Mouse (Mus musculus) limb, embryonic 15.5 days (tissue): ENCODE measurements at regions not wholly inside any gene's neighbourhood (a gene's known extent, or its start where the extent isn't known, plus 50 kb on each side); places are given as distances from the start of the nearest gene placed in this dataset.

ENCODE experiments used
- ATAC-seq: fragments of 200-750 bp; cut with Nextera tagmentation; 2 replicates; pipeline ENCODE4 v1.8.0; 2017; ENCODE audit warnings: low read depth, moderate TSS enrichment; ENCODE audit not compliant: insufficient number of reproducible peaks, low FRiP score, low TSS enrichment
- H3K27ac ChIP-seq: fragments of 300-500 bp; sonication (generic); 2 replicates; pipeline ENCODE4 v1.5.1; 2015; ENCODE audit warnings: moderate library complexity, mild to moderate bottlenecking, inconsistent platforms
- H3K27me3 ChIP-seq: fragments of 300-500 bp; sonication (generic); 2 replicates; pipeline ENCODE4 v1.6.1; 2015; ENCODE audit warnings: inconsistent platforms
- H3K36me3 ChIP-seq: fragments of 300-500 bp; sonication (generic); 2 replicates; pipeline ENCODE4 v1.6.1; 2015; ENCODE audit warnings: inconsistent platforms
- H3K4me1 ChIP-seq: fragments of 300-500 bp; sonication (generic); 2 replicates; pipeline ENCODE4 v1.6.1; 2015; ENCODE audit warnings: inconsistent platforms
- H3K4me2 ChIP-seq: fragments of 300-500 bp; sonication (generic); 2 replicates; pipeline ENCODE4 v1.6.1; 2015; ENCODE audit warnings: mild to moderate bottlenecking, inconsistent platforms
- H3K4me3 ChIP-seq: fragments of 300-500 bp; sonication (generic); 2 replicates; pipeline ENCODE4 v1.5.1; 2015; ENCODE audit warnings: mild to moderate bottlenecking, inconsistent platforms
- H3K9ac ChIP-seq: fragments of 300-500 bp; sonication (generic); 2 replicates; pipeline ENCODE4 v1.6.1; 2015; ENCODE audit warnings: inconsistent platforms
- H3K9me3 ChIP-seq: fragments of 300-500 bp; sonication (generic); 2 replicates; pipeline ENCODE4 v1.6.1; 2016; ENCODE audit warnings: inconsistent platforms
- WGBS: fragments of 180-500 bp; shearing (Covaris S2); methylation state at CpG from one replicate; pipeline ENCODE4 v1.1.7; 2015; 5-methylcytosine and 5-hydroxymethylcytosine counted together

- no peak for ATAC-seq
- Histone ChIP-seq H3K27ac (peak overlapping the region; percentile 64), H3K36me3 (no peaks in the 10 kb centered on the region), H3K9me3 (no peaks in the 10 kb centered on the region), H3K9ac (no peak overlapping the region), H3K4me1 (peaks cover 61% of the 10 kb centered on the region), H3K4me2 (no peak overlapping the region), H3K27me3 (no peaks in the 10 kb centered on the region), H3K4me3 (no peak overlapping the region)
- WGBS, result 47% methylated on average over 8 of the region's 8 CpGs
Observed at GRCm38 (mm10) chr12:86830247-86830585, 54.4 kb downstream of the Irf2bpl start.

GRCm38 (mm10) chr12:86829581-86830246 lies 54.9 kb downstream of the Irf2bpl start:
- Histone ChIP-seq H3K9me3 (no peaks in the 10 kb centered on the region), H3K9ac (no peak overlapping the region), H3K36me3 (no peaks in the 10 kb centered on the region), H3K27ac (peak overlapping the region; percentile 64), H3K4me2 (no peak overlapping the region), H3K4me1 (peaks cover 66% of the 10 kb centered on the region), H3K4me3 (no peak overlapping the region), H3K27me3 (no peaks in the 10 kb centered on the region)
- ATAC-seq, result no peak
- 64% methylated on average over 16 of the region's 16 CpGs for WGBS

DNA sequence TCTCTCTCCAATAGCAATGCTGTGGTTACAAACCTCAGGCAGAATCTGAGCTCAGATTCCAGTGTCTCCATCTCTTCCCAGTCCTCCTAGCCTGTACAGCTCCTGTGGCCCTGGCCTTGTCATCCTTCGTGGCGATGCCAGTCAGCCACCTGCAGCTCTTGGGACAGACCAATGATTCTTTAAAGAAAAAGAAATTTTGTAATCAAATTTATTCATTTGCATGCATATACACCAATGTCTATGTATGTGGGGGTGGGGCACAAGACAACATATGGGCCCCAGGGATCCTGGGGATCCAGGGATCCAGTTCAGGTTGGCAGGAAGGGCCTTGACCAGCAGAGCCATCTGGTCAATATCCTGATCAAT lies 57.4 kb downstream of the Irf2bpl start:
- peak overlapping the region; percentile 97 for H3K27ac ChIP-seq
- H3K4me2 ChIP-seq, result 0 out of 2 replicates have a peak overlapping the region, but pooled peaks have one; percentile 12
- H3K27me3 ChIP-seq, result no peaks in the 10 kb centered on the region
- no peak overlapping the region for H3K4me3 ChIP-seq
- no peak overlapping the region for H3K9ac ChIP-seq
- no peaks in the 10 kb centered on the region for H3K36me3 ChIP-seq
- no peaks in the 10 kb centered on the region for H3K9me3 ChIP-seq
- peaks cover 69% of the 10 kb centered on the region for H3K4me1 ChIP-seq
- ATAC-seq, result no peak
- 80% methylated on average over 2 of the region's 2 CpGs for WGBS

DNA sequence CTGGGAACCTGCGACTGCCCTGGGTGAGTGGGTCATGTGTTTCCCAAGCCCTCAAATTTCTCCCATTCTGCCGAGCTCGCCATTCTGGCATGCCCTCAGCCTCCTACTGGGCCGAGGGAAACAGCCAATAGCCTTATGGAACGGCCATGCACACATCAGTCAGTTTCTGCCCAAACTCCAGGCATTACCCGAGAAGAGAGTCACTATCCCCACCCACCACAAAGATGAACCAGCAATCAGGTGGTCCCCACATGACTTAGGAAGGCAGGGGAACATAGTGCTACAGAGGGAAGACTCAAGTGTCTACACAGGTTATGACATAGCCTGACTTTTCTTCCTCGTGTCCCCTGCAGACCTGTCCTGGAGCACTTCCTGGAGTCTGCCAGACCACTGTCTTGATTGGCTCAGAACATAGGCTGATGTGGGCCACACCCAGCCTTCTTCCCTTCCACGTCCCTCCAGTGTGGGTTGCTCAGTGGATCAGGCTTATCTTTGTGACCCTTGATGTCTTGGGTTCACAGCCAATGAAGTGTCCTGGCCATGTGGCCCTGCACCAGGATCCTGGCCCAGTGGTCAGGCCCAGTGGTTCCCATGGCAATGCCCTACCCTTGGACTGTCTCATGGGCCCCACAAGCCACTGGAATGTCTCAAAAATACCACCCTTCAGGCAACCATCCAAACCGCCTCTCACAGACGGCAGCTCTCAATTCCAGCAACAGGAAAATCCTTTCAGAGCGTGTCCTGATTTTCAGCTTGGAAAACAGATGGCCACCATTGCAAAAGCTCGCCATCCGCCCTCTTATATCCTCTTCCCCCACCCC lies 58.0 kb downstream of the Irf2bpl start:
- Histone ChIP-seq H3K9me3 (no peaks in the 10 kb centered on the region), H3K4me1 (peaks cover 65% of the 10 kb centered on the region), H3K27ac (peak overlapping the region; percentile 97), H3K4me2 (0 out of 2 replicates have a peak overlapping the region, but pooled peaks have one; percentile 12), H3K36me3 (no peaks in the 10 kb centered on the region), H3K4me3 (no peak overlapping the region), H3K27me3 (no peaks in the 10 kb centered on the region), H3K9ac (no peak overlapping the region)
- ATAC-seq, result no peak
- WGBS, result 51% methylated on average over 13 of the region's 13 CpGs

GRCm38 (mm10) chr12:86825584-86826419 lies 58.8 kb downstream of the Irf2bpl start:
- Histone ChIP-seq H3K27me3 (no peaks in the 10 kb centered on the region), H3K9ac (no peak overlapping the region), H3K4me1 (peaks cover 62% of the 10 kb centered on the region), H3K27ac (peak overlapping the region; percentile 97), H3K4me2 (peak overlapping the region; percentile 46; the same call in 1 of the 2 replicates), H3K36me3 (no peaks in the 10 kb centered on the region), H3K4me3 (no peak overlapping the region), H3K9me3 (no peaks in the 10 kb centered on the region)
- WGBS, result 50% methylated on average over 6 of the region's 6 CpGs
- ATAC-seq, result no peak

- peak overlapping the region; percentile 97 for H3K27ac ChIP-seq
- H3K9ac ChIP-seq, result no peak overlapping the region
- WGBS, result 7% methylated on average over 14 of the region's 14 CpGs
- no peaks in the 10 kb centered on the region for H3K9me3 ChIP-seq
- no peaks in the 10 kb centered on the region for H3K36me3 ChIP-seq
- peak; percentile 20; the same call in 1 of the 2 replicates for ATAC-seq
- H3K4me3 ChIP-seq, result no peak overlapping the region
- H3K27me3 ChIP-seq, result no peaks in the 10 kb centered on the region
- H3K4me1 ChIP-seq, result peaks cover 55% of the 10 kb centered on the region
- peak overlapping the region; percentile 46 for H3K4me2 ChIP-seq
Observed at GRCm38 (mm10) chr12:86824860-86825583, 59.6 kb downstream of the Irf2bpl start.

DNA sequence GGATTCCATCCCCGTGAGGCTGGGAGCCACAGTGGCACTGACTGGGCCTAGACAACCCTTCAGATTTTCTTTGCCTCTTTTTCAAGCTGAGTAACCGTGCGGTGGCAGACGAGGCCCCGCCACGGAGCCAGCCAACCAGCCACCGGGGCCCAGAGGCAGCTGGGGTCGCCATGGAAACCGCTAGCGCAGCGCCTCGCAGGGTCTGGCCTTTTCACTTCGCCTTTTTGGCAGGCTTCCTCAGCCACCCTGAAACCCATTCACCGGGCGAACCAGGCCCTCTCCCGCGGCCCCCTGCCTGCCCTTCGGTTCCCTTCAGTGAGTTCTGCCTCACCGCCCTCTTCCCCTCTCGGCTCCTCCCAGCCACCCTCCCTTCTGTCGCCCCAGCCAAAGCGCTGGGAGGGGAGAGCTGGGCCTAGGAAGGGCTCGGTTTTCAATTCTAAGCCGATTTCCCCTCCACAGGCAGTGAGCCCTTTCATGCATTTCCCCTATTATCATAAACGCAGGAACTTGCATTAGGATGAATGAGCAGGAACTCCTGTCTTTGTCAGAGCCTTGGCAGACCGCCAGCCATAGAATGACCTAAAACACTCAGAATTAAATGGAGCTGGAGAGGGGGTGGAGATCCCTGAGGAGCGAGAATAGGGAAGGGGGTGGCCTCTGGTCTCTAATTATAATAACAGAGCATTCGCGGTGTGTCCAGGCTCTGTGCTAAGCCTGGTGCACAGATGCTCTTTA lies 60.6 kb downstream of the Irf2bpl start:
- peak overlapping the region; percentile 97 for H3K27ac ChIP-seq
- ATAC-seq, result peak; percentile 91
- peak overlapping the region; percentile 29 for H3K4me3 ChIP-seq
- H3K9ac ChIP-seq, result peak overlapping the region; percentile 26; the same call in 1 of the 2 replicates
- peak overlapping the region; percentile 46 for H3K4me2 ChIP-seq
- under 1% methylated on average over 29 of the region's 29 CpGs for WGBS
- H3K27me3 ChIP-seq, result no peaks in the 10 kb centered on the region
- no peaks in the 10 kb centered on the region for H3K36me3 ChIP-seq
- H3K9me3 ChIP-seq, result no peaks in the 10 kb centered on the region
- H3K4me1 ChIP-seq, result peaks cover 52% of the 10 kb centered on the region

DNA sequence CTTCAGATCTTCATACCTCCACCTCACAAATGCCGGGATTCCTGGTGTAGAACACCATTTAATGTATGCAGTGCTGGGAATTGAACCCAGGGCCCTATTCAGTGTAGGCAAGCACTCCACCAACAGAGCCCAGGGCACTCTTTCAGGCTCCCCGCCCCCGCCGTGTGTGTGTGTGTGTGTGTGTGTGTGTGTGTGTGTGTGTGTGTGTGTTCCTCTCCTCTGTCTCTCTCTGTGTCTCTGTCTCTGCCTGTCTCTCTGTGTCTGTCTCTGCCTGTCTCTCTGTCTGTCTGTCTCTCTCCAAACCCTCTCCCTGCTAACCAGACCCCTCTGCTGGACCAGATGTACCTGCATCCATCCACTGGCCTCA lies 61.1 kb downstream of the Irf2bpl start:
- ATAC-seq, result no peak
- H3K36me3 ChIP-seq, result no peaks in the 10 kb centered on the region
- no peaks in the 10 kb centered on the region for H3K9me3 ChIP-seq
- H3K27ac ChIP-seq, result peak overlapping the region; percentile 97
- H3K4me2 ChIP-seq, result peak overlapping the region; percentile 46
- H3K4me1 ChIP-seq, result peaks cover 52% of the 10 kb centered on the region
- WGBS, result 42% methylated on average over 4 of the region's 4 CpGs
- H3K4me3 ChIP-seq, result peak overlapping the region; percentile 29
- H3K27me3 ChIP-seq, result no peaks in the 10 kb centered on the region
- peak overlapping the region; percentile 26; the same call in 1 of the 2 replicates for H3K9ac ChIP-seq

DNA sequence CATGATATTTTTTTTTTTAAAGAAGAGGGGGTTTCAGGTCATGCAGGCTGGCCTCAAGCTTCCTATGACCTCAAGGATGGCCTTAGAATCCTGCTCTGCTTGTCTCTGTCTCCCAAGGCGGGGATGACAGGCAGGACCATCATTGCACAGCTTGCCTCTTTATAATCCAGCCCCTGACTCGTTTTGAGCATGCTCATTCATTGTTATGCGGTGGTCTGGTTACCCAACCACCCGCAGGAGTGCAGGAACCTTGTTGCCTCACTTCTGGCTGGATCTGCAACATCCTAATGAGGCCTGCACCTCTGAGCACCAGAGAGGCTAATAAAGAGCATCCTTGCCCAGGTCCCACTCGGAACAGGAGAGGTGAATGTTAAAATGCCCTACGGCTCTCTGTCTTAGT lies 63.4 kb downstream of the Irf2bpl start:
- Histone ChIP-seq H3K27ac (no peak overlapping the region; the same call in 1 of the 2 replicates), H3K36me3 (no peaks in the 10 kb centered on the region)

DNA sequence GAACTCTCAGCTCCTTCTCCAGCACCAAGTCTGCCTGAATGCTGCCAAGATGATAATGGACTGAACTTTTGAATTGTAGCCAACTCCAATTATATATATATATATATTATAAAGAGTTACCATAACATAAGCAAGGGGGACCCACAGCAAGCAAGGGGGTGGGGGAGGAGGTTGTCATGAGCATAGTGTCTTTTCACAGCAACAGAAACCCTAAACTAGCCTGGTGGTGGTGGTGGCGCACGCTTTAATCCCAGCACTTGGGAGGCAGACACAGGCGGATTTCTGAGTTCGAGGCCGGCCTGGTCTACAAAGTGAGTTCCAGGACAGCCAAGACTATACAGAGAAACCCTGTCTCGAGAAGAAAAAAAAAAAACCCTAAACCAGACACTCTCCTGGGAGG lies 65.0 kb downstream of the Irf2bpl start:
- Histone ChIP-seq H3K9me3 (no peaks in the 10 kb centered on the region), H3K27me3 (no peaks in the 10 kb centered on the region), H3K9ac (no peak overlapping the region), H3K27ac (no peak overlapping the region), H3K36me3 (no peaks in the 10 kb centered on the region), H3K4me3 (no peak overlapping the region), H3K4me1 (peaks cover 52% of the 10 kb centered on the region), H3K4me2 (no peak overlapping the region)
- WGBS, result 88% methylated on average over 6 of the region's 6 CpGs
- no peak for ATAC-seq

More for the DNA sequence above, 63.4 kb downstream of the Irf2bpl start:
- no peak for ATAC-seq
- no peaks in the 10 kb centered on the region for H3K27me3 ChIP-seq
- no peak overlapping the region for H3K4me3 ChIP-seq
- H3K4me1 ChIP-seq, result peaks cover 61% of the 10 kb centered on the region
- no peak overlapping the region for H3K4me2 ChIP-seq
- H3K9me3 ChIP-seq, result no peaks in the 10 kb centered on the region
- 53% methylated on average over 6 of the region's 6 CpGs for WGBS
- H3K9ac ChIP-seq, result no peak overlapping the region

DNA sequence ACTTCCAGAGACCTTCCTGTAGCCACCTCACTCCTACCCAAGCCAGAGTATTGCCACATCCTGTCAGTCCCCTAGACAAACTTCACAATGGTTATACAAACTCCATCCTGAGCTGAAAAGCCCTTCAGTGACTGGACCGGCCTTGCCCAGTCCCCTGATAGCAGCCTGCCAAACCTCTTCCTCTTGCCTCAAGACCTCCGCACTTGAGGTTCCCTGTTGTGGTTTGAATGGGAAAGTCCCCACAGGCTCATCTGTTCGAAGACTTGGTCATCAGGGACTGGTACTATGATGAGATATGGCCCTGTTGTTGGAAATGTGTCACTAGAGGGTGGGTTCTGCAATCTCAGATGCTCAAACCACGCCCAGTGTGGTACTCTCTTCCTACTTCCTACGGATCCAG lies 65.4 kb downstream of the Irf2bpl start:
- no peak overlapping the region for H3K4me2 ChIP-seq
- H3K4me3 ChIP-seq, result no peak overlapping the region
- 81% methylated on average over 5 of the region's 5 CpGs for WGBS
- H3K4me1 ChIP-seq, result peaks cover 48% of the 10 kb centered on the region
- no peak overlapping the region for H3K27ac ChIP-seq
- no peaks in the 10 kb centered on the region for H3K36me3 ChIP-seq
- H3K9ac ChIP-seq, result no peak overlapping the region
- H3K27me3 ChIP-seq, result no peaks in the 10 kb centered on the region
- ATAC-seq, result no peak
- no peaks in the 10 kb centered on the region for H3K9me3 ChIP-seq
